Mouse (Mus musculus) neural tube, embryonic 14.5 days (tissue): ENCODE data around the gene Tmem30c. TPM values are rescaled to one million over a fixed set of nuclear protein-coding genes. Genes with fewer than 3 reads are reported as not detected.

Source experiments
- ATAC-seq: fragments of 200-750 bp; cut with Nextera tagmentation; 2 replicates; pipeline ENCODE4 v1.8.0; 2017; ENCODE audit warnings: low read depth, mild to moderate bottlenecking, moderate TSS enrichment, moderate library complexity
- H3K27ac ChIP-seq: fragments of 300-500 bp; sonication (generic); 2 replicates; pipeline ENCODE4 v1.5.1; 2014; ENCODE audit warnings: low read depth, mild to moderate bottlenecking, control low read depth, low read length, moderate library complexity, mixed read lengths
- H3K27me3 ChIP-seq: fragments of 300-500 bp; sonication (generic); 2 replicates; pipeline ENCODE4 v1.6.1; 2014; ENCODE audit warnings: low read length; ENCODE audit not compliant: control insufficient read depth, insufficient read depth
- H3K36me3 ChIP-seq: fragments of 300-500 bp; sonication (generic); 2 replicates; pipeline ENCODE4 v1.6.1; 2014; ENCODE audit warnings: low read length, mixed read lengths; ENCODE audit not compliant: control insufficient read depth, insufficient read depth
- H3K4me1 ChIP-seq: fragments of 300-500 bp; sonication (generic); 2 replicates; pipeline ENCODE4 v1.6.1; 2014; ENCODE audit warnings: low read length; ENCODE audit not compliant: control insufficient read depth, insufficient read depth
- H3K4me2 ChIP-seq: fragments of 300-500 bp; sonication (generic); 2 replicates; pipeline ENCODE4 v1.6.1; 2014; ENCODE audit warnings: mild to moderate bottlenecking, low read depth, low read length, control low read depth
- H3K4me3 ChIP-seq: fragments of 300-500 bp; sonication (generic); 2 replicates; pipeline ENCODE4 v1.5.1; 2014; ENCODE audit warnings: low read depth, low read length, control low read depth, mixed read lengths
- H3K9ac ChIP-seq: fragments of 300-500 bp; sonication (generic); replicated peaks from 2 replicates; pipeline ENCODE4 v1.6.1; 2014; ENCODE audit warnings: low read depth, mild to moderate bottlenecking, control low read depth, low read length, mixed read lengths
- H3K9me3 ChIP-seq: fragments of 300-500 bp; sonication (generic); 2 replicates; pipeline ENCODE4 v1.6.1; 2016; ENCODE audit warnings: low read length; ENCODE audit not compliant: control insufficient read depth
- WGBS: fragments of 180-500 bp; shearing (Covaris S2); extraction: QIAGEN DNeasy Blood & Tissue Kit; methylation state at CpG from one replicate; pipeline ENCODE4 v1.1.7; 2014; 5-methylcytosine and 5-hydroxymethylcytosine counted together
- polyA plus RNA-seq: library from polyadenylated mRNA; unstranded; fragments of >200 nt; fragmentation: Nextera tagmentation; extraction: Ambion mirVana; gene quantifications from 2 replicates; pipeline ENCODE4 v1.2.1, GENCODE M21; 2014

Gene Tmem30c
- polyA plus RNA-seq, 1 experiment from 2014 or later: 0.74 TPM

DNA sequence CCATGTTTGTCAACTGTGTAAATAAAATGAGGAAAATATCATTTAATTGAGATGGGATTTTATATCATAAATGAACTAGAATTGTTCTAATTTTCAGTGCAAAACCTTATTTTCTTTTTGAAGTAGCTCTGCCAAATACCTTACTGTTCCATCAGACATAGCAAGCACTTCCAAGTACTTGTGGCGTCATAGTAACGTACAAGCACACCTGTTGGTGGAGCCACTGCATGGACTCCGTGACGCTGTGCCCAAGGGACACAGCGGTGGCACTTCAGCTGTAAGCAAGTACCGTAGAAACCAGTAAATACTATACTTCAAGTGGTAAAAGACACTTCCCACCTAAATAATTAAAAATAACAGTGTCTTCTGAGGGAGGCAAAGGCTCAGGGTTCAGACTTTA lies 72.3 kb downstream of the Tmem30c start:
- Histone ChIP-seq H3K4me3 (no peak overlapping the region), H3K27ac (no peak overlapping the region), H3K4me1 (no peaks in the 10 kb centered on the region), H3K36me3 (no peaks in the 10 kb centered on the region; the same call in 1 of the 2 replicates), H3K9me3 (no peaks in the 10 kb centered on the region), H3K27me3 (no peaks in the 10 kb centered on the region), H3K9ac (no peak overlapping the region), H3K4me2 (no peak overlapping the region)
- ATAC-seq: no peak
- WGBS: 94% methylated on average over 6 of the region's 6 CpGs

Other genes starting within 250 kb of the Tmem30c start
- 0.08 and 0.18 TPM in 2 replicates for gene Tmem45a2, start 221.5 kb downstream of the Tmem30c start, polyA plus RNA-seq
- gene Tomm70a, start 171.2 kb downstream of the Tmem30c start, polyA plus RNA-seq: 85.7 and 95.8 TPM in 2 replicates
- 54.2 and 63.6 TPM in 2 replicates for gene Nit2, start 125.5 kb downstream of the Tmem30c start, polyA plus RNA-seq
- 42.9 and 46.7 TPM in 2 replicates for gene Tbc1d23, start 61.4 kb downstream of the Tmem30c start, polyA plus RNA-seq
- gene Filip1l, start 60.2 kb upstream of the Tmem30c start, polyA plus RNA-seq: 1.8 and 4.0 TPM in 2 replicates